Mouse (Mus musculus): ENCODE results near the gene Mthfd1l.

GRCm38 (mm10) chr10:4112611-4113327, 139.9 kb downstream of the Mthfd1l start:
- no peak for TF ChIP-seq CTCF (IDR thresholded peaks at IDR 0.05; ENCODE audit: control insufficient read depth, insufficient read depth, insufficient replicate concordance, low read depth, low read length)
- TF ChIP-seq POLR2A (IDR thresholded peaks at IDR 0.05; ENCODE audit: control insufficient read depth, low read depth, low read length), result no peak
